Mouse (Mus musculus) naive thymus-derived CD4-positive, alpha-beta T cell, adult 2 months (primary cell): ENCODE measurements at regions not wholly inside any gene's neighbourhood (a gene's known extent, or its start where the extent isn't known, plus 50 kb on each side); places are given as distances from the start of the nearest gene placed in this dataset.
A peak's percentile ranks its signal among the peaks of the same experiment; 100 is the strongest.

Experiments used
- DNase-seq: peaks from one replicate; pipeline ENCODE4 v3.0.0-alpha.2; 2011; ENCODE audit warnings: low read depth

DNA sequence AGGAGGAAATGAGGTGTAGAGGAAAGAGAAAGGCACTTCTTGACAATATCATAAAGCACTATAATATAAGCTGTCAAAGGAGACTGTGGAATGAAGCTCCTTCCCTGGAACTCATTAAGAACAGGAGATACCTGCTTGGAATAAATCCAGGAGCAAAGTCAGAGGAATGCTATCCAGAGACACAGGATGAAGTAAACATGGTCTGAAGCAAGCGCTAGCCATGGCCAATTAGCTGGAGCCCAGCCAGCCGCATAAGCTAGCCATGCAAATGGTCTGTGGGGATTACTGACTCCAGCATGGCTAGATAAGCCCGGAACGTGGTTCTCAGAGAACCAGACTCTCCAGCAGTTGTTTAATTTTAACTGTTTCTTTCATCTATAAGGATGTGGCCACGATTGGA lies 54.9 kb upstream of the Gpc3 start:
- no peak for DNase-seq

DNA sequence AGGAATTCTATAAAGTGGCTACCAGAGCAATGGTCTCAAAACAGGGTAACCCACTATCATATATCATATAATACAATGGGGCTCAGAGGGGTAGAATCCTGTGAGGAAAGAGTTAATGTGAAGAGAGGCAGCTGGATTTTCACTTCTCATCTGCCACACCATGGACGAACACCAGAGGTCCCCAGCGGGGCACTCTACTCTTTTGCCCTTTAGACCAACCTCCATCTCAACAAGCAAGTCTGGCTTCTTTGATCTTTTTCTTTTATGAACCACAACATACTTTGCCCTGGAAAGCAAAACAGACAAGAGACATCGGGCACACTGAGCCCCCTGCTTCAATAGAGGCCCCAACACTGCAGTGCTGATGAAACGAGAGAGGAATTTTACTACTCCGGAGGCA lies 65.3 kb upstream of the Gpc3 start:
- peak; percentile 71 for DNase-seq

DNA sequence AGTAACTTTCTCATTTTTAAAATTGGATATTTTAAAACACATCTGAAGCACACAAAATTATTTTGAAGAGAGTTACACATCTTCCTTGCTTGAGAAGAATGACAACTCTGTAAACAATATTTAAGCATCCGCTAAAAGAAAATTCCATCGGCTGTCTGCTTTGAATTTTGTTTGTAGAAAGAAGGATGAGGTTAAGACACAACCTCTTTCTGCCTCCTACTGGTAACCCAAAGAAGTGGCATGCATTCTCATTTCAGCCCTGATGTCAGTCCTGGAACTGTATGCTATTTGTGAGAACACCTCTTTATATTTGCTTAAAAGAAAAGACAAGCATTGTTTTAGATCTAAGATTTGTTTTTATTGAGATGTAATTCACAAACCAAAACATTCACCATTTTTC lies 80.6 kb upstream of the Gpc3 start:
- DNase-seq = peak; percentile 15

DNA sequence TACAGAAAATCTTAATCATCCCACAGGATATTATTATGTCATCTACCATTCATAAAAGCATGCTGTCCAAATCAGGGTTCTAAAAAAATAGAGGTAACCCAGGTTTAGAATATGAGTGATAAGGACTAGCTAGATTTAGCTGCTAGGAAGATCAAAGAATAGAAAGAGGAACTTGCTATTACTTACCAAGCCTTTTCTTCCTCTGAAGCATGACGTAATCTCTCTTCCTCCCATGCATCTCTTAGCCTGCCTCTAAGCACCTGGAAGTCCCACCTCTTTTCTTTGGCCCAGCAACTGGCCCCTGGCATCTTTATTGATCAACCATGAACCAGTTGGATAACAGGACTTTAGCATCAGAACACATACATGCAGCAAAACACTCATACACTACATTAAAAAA lies 85.9 kb upstream of the Gpc3 start:
- DNase-seq = peak; percentile 1

DNA sequence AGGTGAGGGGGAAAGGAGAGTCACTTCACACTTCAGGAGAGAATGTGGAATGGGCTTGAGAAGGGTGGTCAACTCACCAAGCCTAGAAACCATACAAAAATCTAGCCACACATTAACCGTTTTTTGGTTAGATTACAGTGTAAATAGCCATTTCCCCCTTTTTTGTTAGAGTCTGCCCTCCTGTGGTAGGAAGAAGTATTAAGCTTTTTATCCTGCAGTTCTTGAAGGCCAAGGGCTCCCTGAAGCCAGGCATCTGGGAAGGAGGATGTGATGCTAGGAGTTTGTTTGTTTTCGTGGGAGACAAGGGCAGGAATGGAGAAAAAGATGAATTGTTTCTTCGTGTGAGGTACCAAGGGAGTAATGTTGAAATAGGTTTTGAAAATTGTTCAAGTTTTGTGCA lies 73.5 kb upstream of the Ccdc160 start:
- peak; percentile 32 for DNase-seq

DNA sequence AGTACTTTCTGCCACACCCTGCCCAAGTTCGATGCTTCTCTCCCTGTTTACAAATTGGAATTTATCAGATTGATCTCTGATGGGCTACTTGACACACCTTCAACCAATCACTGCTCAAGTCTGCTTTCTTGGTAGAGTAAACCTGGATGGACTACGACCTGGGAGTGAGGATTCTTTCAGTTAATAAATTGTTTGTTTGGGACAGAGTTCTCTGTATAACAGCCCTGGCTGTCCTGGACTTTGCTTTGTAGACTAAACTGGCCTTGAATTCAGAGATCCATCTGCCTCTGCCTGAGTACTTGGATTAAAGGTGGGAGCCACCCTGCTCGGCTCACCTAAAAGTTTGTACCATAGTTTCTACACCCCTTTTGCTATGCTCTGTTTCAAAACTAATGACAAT lies 52.9 kb upstream of the Ccdc160 start:
- no peak for DNase-seq
